Comparison of ENCODE assay signal across 16 mouse cellular contexts in the genomic region with DNA sequence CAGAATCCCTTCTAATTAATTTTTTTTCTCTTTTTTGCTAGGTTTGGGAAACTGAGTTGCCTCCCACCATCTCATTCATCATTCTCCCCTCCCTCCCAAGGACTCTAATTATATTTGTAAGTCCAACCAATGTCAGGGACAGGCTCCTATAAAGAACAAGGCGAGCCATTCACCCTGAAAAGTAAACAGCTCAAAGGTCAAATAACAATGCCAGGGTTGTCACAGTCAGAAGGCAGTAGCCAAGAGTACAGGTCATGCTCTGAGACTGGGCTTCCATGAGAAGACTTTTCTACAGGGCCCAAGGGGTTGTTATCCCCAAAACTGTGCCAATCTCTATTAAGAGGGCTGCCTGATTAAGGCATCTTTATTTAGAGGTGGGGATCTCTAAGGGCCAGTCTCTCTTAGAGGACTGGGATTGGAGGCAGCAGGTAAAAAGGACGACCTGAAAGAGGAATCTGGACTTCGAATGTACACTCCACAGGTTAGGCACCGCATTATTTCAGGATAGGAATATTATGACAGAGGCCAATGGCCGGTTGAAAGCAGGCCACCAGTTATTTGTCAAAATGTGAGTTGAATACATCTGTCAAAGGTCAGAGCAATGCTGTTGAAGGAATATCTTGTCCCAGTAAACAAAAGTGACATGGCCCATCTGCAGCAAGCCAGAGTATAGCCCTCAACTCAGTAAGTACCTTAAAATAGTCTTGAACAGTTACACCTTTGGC. TPM values are rescaled to one million over a fixed set of nuclear protein-coding genes. Genes with fewer than 3 reads are reported as not detected.
DNase-seq lines count a peak whose midpoint lies in the region; ATAC-seq and TF ChIP-seq lines count a peak whose summit lies in the region.
"Had no signal": no experiment of that assay in that cellular context is flagged by ENCODE, and none has a peak within 500 bp of the region (broad histone marks: within the 10 kb centered on the region; RNA-seq: fewer than 3 reads in every experiment).

A gene (plus strand): TSS at position 635 of the 725 bp plus-strand sequence.

- no peak within 1 kb of the TSS for H3K4me2 ChIP-seq in kidney, embryonic 15.5 days
- H3K4me2 ChIP-seq in intestine, postnatal 0 days (replicated peaks; ENCODE audit: low read depth) = no peak within 1 kb of the TSS
- no peak within 1 kb of the TSS for H3K4me2 ChIP-seq in hindbrain, embryonic 14.5 days (replicated peaks)
- H3K4me2 ChIP-seq: limb, embryonic 13.5 days; neural tube, embryonic 12.5 days had no signal

- WGBS in kidney, embryonic 15.5 days = 69% methylated on average over 5 of the region's 5 CpGs
- WGBS in intestine, postnatal 0 days = 56% methylated on average over 5 of the region's 5 CpGs
- 71% methylated on average over 5 of the region's 5 CpGs for WGBS in hindbrain, embryonic 14.5 days

- H3K9ac ChIP-seq in kidney, embryonic 15.5 days = no peak within 1 kb of the TSS
- H3K9ac ChIP-seq in ES-Bruce4 (ENCODE audit: low read depth, poor library complexity, severe bottlenecking) = no peak within 1 kb of the TSS
- no peak within 1 kb of the TSS for H3K9ac ChIP-seq in intestine, postnatal 0 days (ENCODE audit: low read depth, low read length)
- H3K9ac ChIP-seq in hindbrain, embryonic 14.5 days = no peak within 1 kb of the TSS
- H3K9ac ChIP-seq: limb, embryonic 13.5 days; neural tube, embryonic 12.5 days had no signal

- no peak for TF ChIP-seq CTCF in ES-Bruce4 (IDR thresholded peaks at IDR 0.05; ENCODE audit: low read depth, low read length)
- TF ChIP-seq CTCF in intestine, postnatal 0 days (IDR thresholded peaks at IDR 0.05; ENCODE audit: low read depth) = no peak

- no peak for TF ChIP-seq POLR2A in ES-Bruce4 (IDR thresholded peaks at IDR 0.05; ENCODE audit: insufficient read depth, low read length)

- H3K27me3 ChIP-seq in kidney, embryonic 15.5 days = no peaks in the 10 kb centered on the region
- H3K27me3 ChIP-seq in ES-Bruce4 (ENCODE audit: control insufficient read depth, insufficient read depth, low read length, poor library complexity, severe bottlenecking) = no peaks in the 10 kb centered on the region
- no peaks in the 10 kb centered on the region for H3K27me3 ChIP-seq in intestine, postnatal 0 days (replicated peaks; ENCODE audit: control insufficient read depth, insufficient read depth, low read length)
- no peaks in the 10 kb centered on the region for H3K27me3 ChIP-seq in hindbrain, embryonic 14.5 days (ENCODE audit: control insufficient read depth, insufficient read depth, low read length)
- H3K27me3 ChIP-seq: neural tube, embryonic 12.5 days had no signal

- H3K36me3 ChIP-seq in kidney, embryonic 15.5 days = no peaks in the 10 kb centered on the region
- H3K36me3 ChIP-seq in ES-Bruce4 (ENCODE audit: control insufficient read depth, insufficient read depth, low read length, poor library complexity, severe bottlenecking) = no peaks in the 10 kb centered on the region
- no peaks in the 10 kb centered on the region for H3K36me3 ChIP-seq in intestine, postnatal 0 days (ENCODE audit: control insufficient read depth, insufficient read depth)
- no peaks in the 10 kb centered on the region for H3K36me3 ChIP-seq in hindbrain, embryonic 14.5 days (replicated peaks; ENCODE audit: control insufficient read depth, insufficient read depth)
- H3K36me3 ChIP-seq: hindbrain, embryonic 10.5 days; limb, embryonic 13.5 days; neural tube, embryonic 12.5 days had no signal

- DNase-seq in kidney, adult 9 months = peak; percentile 62
- DNase-seq in brain, adult 2 months (ENCODE audit: low read depth, low spot score) = peak; percentile 63
- DNase-seq in hindbrain, embryonic 14.5 days (ENCODE audit: low spot score) = no peak
- DNase-seq in right cerebral cortex, postnatal 36 days (ENCODE audit: low spot score in 2 of 2) = no peak
- DNase-seq: cerebellum, postnatal 14 days; kidney, postnatal 10 days; right cerebral cortex, postnatal 25 days had no signal

- no peak within 1 kb of the TSS for H3K4me3 ChIP-seq in kidney, embryonic 15.5 days (replicated peaks)
- no peak within 1 kb of the TSS for H3K4me3 ChIP-seq in ES-Bruce4 (ENCODE audit: low read depth, low read length)
- no peak within 1 kb of the TSS for H3K4me3 ChIP-seq in intestine, postnatal 0 days (ENCODE audit: low read depth, low read length)
- H3K4me3 ChIP-seq in hindbrain, embryonic 14.5 days (replicated peaks; ENCODE audit: low read length) = no peak within 1 kb of the TSS
- H3K4me3 ChIP-seq: hindbrain, embryonic 10.5 days; limb, embryonic 13.5 days; megakaryocyte, embryonic 14.5 days; neural tube, embryonic 12.5 days had no signal

- H3K9me3 ChIP-seq in kidney, embryonic 15.5 days (replicated peaks) = no peaks in the 10 kb centered on the region
- no peaks in the 10 kb centered on the region for H3K9me3 ChIP-seq in ES-Bruce4 (replicated peaks; ENCODE audit: control insufficient read depth, insufficient read depth, low read length, poor library complexity, severe bottlenecking)
- H3K9me3 ChIP-seq in intestine, postnatal 0 days (ENCODE audit: control insufficient read depth) = no peaks in the 10 kb centered on the region
- H3K9me3 ChIP-seq in hindbrain, embryonic 14.5 days (ENCODE audit: control insufficient read depth, low read length) = no peaks in the 10 kb centered on the region
- H3K9me3 ChIP-seq: hindbrain, embryonic 10.5 days; limb, embryonic 13.5 days; megakaryocyte, embryonic 14.5 days; neural tube, embryonic 12.5 days had no signal

- no peak within 1 kb of the TSS for H3K27ac ChIP-seq in kidney, embryonic 15.5 days
- no peak within 1 kb of the TSS for H3K27ac ChIP-seq in ES-Bruce4 (ENCODE audit: insufficient read depth, low read length)
- no peak within 1 kb of the TSS; the same call in 1 of the 2 replicates for H3K27ac ChIP-seq in intestine, postnatal 0 days (ENCODE audit: low read depth, low read length)
- no peak within 1 kb of the TSS for H3K27ac ChIP-seq in hindbrain, embryonic 14.5 days
- H3K27ac ChIP-seq: hindbrain, embryonic 10.5 days; limb, embryonic 13.5 days; neural tube, embryonic 12.5 days had no signal

- no peak for ATAC-seq in kidney, embryonic 15.5 days (replicated peaks; ENCODE audit: low FRiP score)
- ATAC-seq in intestine, postnatal 0 days = peak; percentile 36; the same call in 1 of the 2 replicates
- ATAC-seq in inflammation-experienced regulatory T-cells, adult 6 months = no peak
- ATAC-seq in hindbrain, embryonic 14.5 days (ENCODE audit: low FRiP score) = no peak
- ATAC-seq: forebrain, embryonic 16.5 days had no signal

- no peak for TF ChIP-seq EP300 in ES-Bruce4 (IDR thresholded peaks at IDR 0.05; ENCODE audit: insufficient read depth, low read depth, low read length)

- H3K4me1 ChIP-seq in kidney, embryonic 15.5 days = peaks cover 14% of the 10 kb centered on the region
- no peaks in the 10 kb centered on the region for H3K4me1 ChIP-seq in ES-Bruce4 (ENCODE audit: control insufficient read depth, insufficient read depth, low read length)
- 0 out of 2 replicates have a peak, but pooled peaks cover 6% of the 10 kb centered on the region for H3K4me1 ChIP-seq in intestine, postnatal 0 days (replicated peaks; ENCODE audit: control insufficient read depth, insufficient read depth, low read length)
- H3K4me1 ChIP-seq in hindbrain, embryonic 14.5 days (replicated peaks; ENCODE audit: control insufficient read depth, insufficient read depth, low read length) = peaks cover 7% of the 10 kb centered on the region; the same call in 1 of the 2 replicates

RNA-seq across cellular contexts. Expression of the gene that starts here (rescaled TPM):
- polyA plus RNA-seq in kidney, embryonic 15.5 days (2015; fragmentation: Nextera tagmentation; extraction: Ambion mirVana) = 0.51 TPM in 1 of 2 replicates, not detected in the other
- 10.8 and 12.6 TPM in 2 replicates for polyA plus RNA-seq in ES-Bruce4 (2011; ENCODE audit: insufficient read depth, insufficient read length, low read depth, missing spikeins)
- 1.1 and 1.2 TPM in 2 replicates for polyA plus RNA-seq in intestine, postnatal 0 days (2015; fragmentation: Nextera tagmentation; extraction: Ambion mirVana)
- 1 to 10 TPM; 1.2 to 2.8 (median 1.8) TPM for polyA plus RNA-seq in inflammation-experienced regulatory T-cells, adult 6 months (2017; shearing (Covaris generic))
- 1.0 and 2.2 TPM in 2 replicates for polyA plus RNA-seq in hindbrain, embryonic 14.5 days (2014; fragmentation: Nextera tagmentation; extraction: Ambion mirVana)

Comparison
In these comparisons a context has a peak if more than half of its experiments do, and no peak if none do; other contexts are left out.
1. DNase-seq: peak in kidney, adult 9 months (single experiment) and brain, adult 2 months (single experiment); none in hindbrain, embryonic 14.5 days (single experiment) and right cerebral cortex, postnatal 36 days (0 of 2).